Mouse (Mus musculus) embryonic fibroblast, embryonic 13.5 days (primary cell): ENCODE results near the gene Cxcr6.

ENCODE experiments used
- CTCF ChIP-seq: IDR thresholded peaks from 2 replicates; pipeline ENCODE4 v1.5.1; 2011; ENCODE audit warnings: mild to moderate bottlenecking, control low read depth, low read length, moderate library complexity, borderline replicate concordance; ENCODE audit not compliant: insufficient read depth
- POLR2A ChIP-seq: IDR thresholded peaks from 2 replicates; pipeline ENCODE4 v1.6.1; 2011; ENCODE audit warnings: low read depth, mild to moderate bottlenecking, control low read depth, low read length, moderate library complexity

- TF ChIP-seq CTCF (no peak), POLR2A (no peak)
Observed at GRCm38 (mm10) chr9:123826631-123827030, 20.4 kb downstream of the Cxcr6 start.
